Mouse (Mus musculus) urinary bladder, postnatal 4 days (tissue): ENCODE measurements around the gene Hrk.

Experiments
- DNase-seq, 2 experiments: peaks; one replicate each; pipeline ENCODE4 v3.0.0; 2021 to 2022; ENCODE audit warnings: low spot score in 2 of 2

Gene Hrk

DNA sequence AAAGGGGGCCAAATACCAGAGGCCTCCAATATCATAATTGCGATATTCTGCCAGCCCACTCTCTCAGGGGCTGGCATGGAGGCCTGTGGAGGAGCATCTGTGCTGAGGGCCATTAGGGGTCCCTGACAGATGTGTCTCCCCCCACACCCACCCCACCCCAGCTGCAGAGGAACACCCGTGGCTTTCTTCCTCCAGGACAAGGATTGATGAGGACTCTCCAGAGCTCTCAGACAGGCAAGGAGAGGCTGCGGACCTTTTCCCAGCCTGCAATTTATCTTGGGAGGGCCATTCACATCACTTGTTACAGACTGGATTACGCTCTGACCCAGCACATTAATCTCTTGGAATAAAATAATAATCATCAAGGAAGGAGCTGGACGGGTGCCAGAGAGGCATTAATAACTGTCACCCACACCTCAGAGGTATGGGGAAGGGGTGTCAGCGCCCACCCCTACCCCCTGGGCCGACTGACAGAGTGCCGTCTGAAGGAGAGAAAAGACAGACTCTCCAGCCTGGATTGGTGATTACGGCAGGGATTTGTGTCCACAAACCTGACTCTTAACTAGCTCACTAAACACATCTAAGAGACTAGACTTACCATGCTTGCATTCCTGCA lies 58.8 kb downstream of the Hrk start:
- no peak for DNase-seq

- DNase-seq: no peak
Observed at GRCm38 (mm10) chr5:118230071-118230611, 65.7 kb downstream of the Hrk start.

DNA sequence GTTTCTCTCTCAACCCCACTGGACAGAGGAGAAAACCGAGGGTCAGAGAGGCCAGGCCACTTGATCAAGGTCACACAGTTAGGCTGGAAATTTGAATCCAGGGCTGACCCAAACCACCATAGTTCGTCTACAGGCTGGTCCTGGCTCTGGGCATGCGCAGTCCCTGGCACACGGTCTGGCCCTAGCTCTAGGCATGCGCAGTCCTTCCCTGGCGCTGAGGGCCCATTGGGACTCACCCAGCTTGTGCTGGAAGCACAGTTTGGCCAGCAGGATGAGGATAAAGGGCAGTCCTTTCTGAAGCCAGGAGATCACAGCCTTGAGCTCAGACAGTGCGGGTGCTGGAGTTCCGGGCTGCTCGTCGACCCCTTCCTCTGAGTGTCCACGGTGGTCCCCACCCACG lies 72.4 kb downstream of the Hrk start:
- DNase-seq: no peak
